Mouse (Mus musculus) CH12.LX (cell line): ENCODE measurements around the gene Ints5. TPM values are rescaled to one million over a fixed set of nuclear protein-coding genes. Genes with fewer than 3 reads are reported as not detected.

Experiments used
- DNase-seq: peaks from one replicate; pipeline ENCODE4 v3.0.0-alpha.2; 2013; ENCODE audit errors: extremely low read depth
- H3K27ac ChIP-seq: 2 replicates; pipeline ENCODE4 v1.5.1; 2012; ENCODE audit warnings: low read depth, mild to moderate bottlenecking, control low read depth, moderate library complexity; ENCODE audit not compliant: insufficient read depth
- H3K27me3 ChIP-seq: replicated peaks from 2 replicates; pipeline ENCODE3; 2012; ENCODE audit warnings: inconsistent platforms
- H3K36me3 ChIP-seq, 2 experiments: replicated peaks in 1 of 2; 2 replicates each; pipeline versions ENCODE3 to v1.6.1; 2012; ENCODE audit warnings: inconsistent platforms in 1 of 2, low read length in 1 of 2, mild to moderate bottlenecking in 1 of 2, mixed read lengths in 1 of 2, moderate library complexity in 1 of 2; ENCODE audit not compliant: control insufficient read depth in 1 of 2, insufficient read depth in 1 of 2
- H3K4me1 ChIP-seq, 2 experiments: 2 replicates each; pipeline ENCODE4 v1.6.1; 2012; ENCODE audit warnings: inconsistent platforms in 1 of 2, moderate library complexity in 1 of 2; ENCODE audit not compliant: insufficient read depth in 2 of 2, control insufficient read depth in 1 of 2
- H3K4me2 ChIP-seq: 2 replicates; pipeline ENCODE4 v1.6.1; 2012; ENCODE audit warnings: low read depth, mild to moderate bottlenecking, control low read depth; ENCODE audit not compliant: poor library complexity, insufficient read depth, severe bottlenecking
- H3K4me3 ChIP-seq, 3 experiments: fragments of 150-350 bp in 1 of 3; sonication (generic) in 1 of 3; replicated peaks in 1 of 3; 2 replicates each; pipeline versions ENCODE3 to v1.5.1; 2011 to 2012; ENCODE audit warnings: low read depth in 2 of 3, low read length in 2 of 3, mild to moderate bottlenecking in 2 of 3, moderate library complexity in 2 of 3, control low read depth in 1 of 3, improper control_type of control experiment in 1 of 3, inconsistent platforms in 1 of 3, mixed read lengths in 1 of 3; ENCODE audit not compliant: poor library complexity in 1 of 3
- H3K79me2 ChIP-seq: replicated peaks from 2 replicates; pipeline ENCODE4 v1.6.1; 2012; ENCODE audit warnings: mild to moderate bottlenecking, moderate library complexity; ENCODE audit not compliant: control insufficient read depth, poor library complexity, insufficient read depth, severe bottlenecking; ENCODE audit errors: extremely low read depth
- H3K9ac ChIP-seq: 2 replicates; pipeline ENCODE4 v1.6.1; 2012; ENCODE audit warnings: low read depth, mild to moderate bottlenecking, control low read depth, moderate library complexity; ENCODE audit not compliant: insufficient read depth
- H3K9me3 ChIP-seq: replicated peaks from 2 replicates; pipeline ENCODE3; 2012; ENCODE audit warnings: low read length, inconsistent platforms, mixed read lengths
- BHLHE40 ChIP-seq: IDR thresholded peaks from 2 replicates; pipeline ENCODE4 v1.6.1; 2011; ENCODE audit warnings: mild to moderate bottlenecking, low read depth, low read length, improper control_type of control experiment
- CHD1 ChIP-seq: IDR thresholded peaks from 2 replicates; pipeline ENCODE4 v1.6.1; 2012; ENCODE audit warnings: low read depth, low read length, improper control_type of control experiment, inconsistent platforms
- CHD2 ChIP-seq: IDR thresholded peaks from 2 replicates; pipeline ENCODE4 v1.6.1; 2011; ENCODE audit warnings: low read length, improper control_type of control experiment
- E2F4 ChIP-seq: IDR thresholded peaks from 2 replicates; pipeline ENCODE4 v1.6.1; 2011; ENCODE audit warnings: low read depth, low read length, improper control_type of control experiment; ENCODE audit not compliant: insufficient replicate concordance
- ELF1 ChIP-seq: IDR thresholded peaks from 2 replicates; pipeline ENCODE4 v1.6.1; 2014; ENCODE audit warnings: low read depth, mild to moderate bottlenecking, inconsistent platforms, low read length, improper control_type of control experiment
- HCFC1 ChIP-seq: IDR thresholded peaks from 2 replicates; pipeline ENCODE4 v1.6.1; 2012; ENCODE audit warnings: low read depth, mild to moderate bottlenecking, inconsistent platforms, low read length, improper control_type of control experiment
- MXI1 ChIP-seq: IDR thresholded peaks from 2 replicates; pipeline ENCODE4 v1.6.1; 2011; ENCODE audit warnings: mild to moderate bottlenecking, low read depth, low read length, improper control_type of control experiment
- PAX5 ChIP-seq: IDR thresholded peaks from 2 replicates; pipeline ENCODE4 v1.6.1; 2012; ENCODE audit warnings: low read length, inconsistent platforms, mixed read lengths
- RAD21 ChIP-seq: IDR thresholded peaks from 2 replicates; pipeline ENCODE4 v1.6.1; 2011; ENCODE audit warnings: low read depth, mild to moderate bottlenecking, low read length, improper control_type of control experiment, moderate library complexity
- SIN3A ChIP-seq: IDR thresholded peaks from 2 replicates; pipeline ENCODE4 v1.6.1; 2012; ENCODE audit warnings: low read length, improper control_type of control experiment, inconsistent platforms
- TBP ChIP-seq: conservative IDR thresholded peaks from 2 replicates; pipeline ENCODE4 v1.6.1; 2011; ENCODE audit warnings: low read depth, low read length, improper control_type of control experiment
- TCF12 ChIP-seq: IDR thresholded peaks from 2 replicates; pipeline ENCODE4 v1.6.1; 2014; ENCODE audit warnings: low read depth, mild to moderate bottlenecking, inconsistent platforms, low read length, improper control_type of control experiment
- USF2 ChIP-seq: conservative IDR thresholded peaks from 2 replicates; pipeline ENCODE4 v1.6.1; 2011; ENCODE audit warnings: low read depth, low read length, improper control_type of control experiment
- ZC3H11A ChIP-seq: IDR thresholded peaks from 2 replicates; pipeline ENCODE4 v1.6.1; 2012; ENCODE audit warnings: low read depth, mild to moderate bottlenecking, inconsistent platforms, low read length, improper control_type of control experiment
- ZMIZ1 ChIP-seq: IDR thresholded peaks from 2 replicates; pipeline ENCODE4 v1.6.1; 2012; ENCODE audit warnings: low read depth, mild to moderate bottlenecking, inconsistent platforms, low read length, improper control_type of control experiment
- dilution Hi-C: fragments of 300-500 bp; cut with MboI; formaldehyde crosslinking; loops from 2 replicates; pipeline ENCODE4 v1.14.3; 2020; ENCODE audit warnings: low sequenced_read_pairs; ENCODE audit not compliant: extremely low pct_unique_long_range_greater_than_20kb, extremely low pct_ligation_motif_present
- in situ Hi-C: fragments of 300-500 bp; cut with MboI; formaldehyde crosslinking; loops from 3 replicates; pipeline ENCODE4 v1.14.3; 2019; ENCODE audit warnings: low sequenced_read_pairs, low pct_ligation_motif_present, low pct_unique_long_range_greater_than_20kb, mixed read lengths
- polyA plus RNA-seq: library from polyadenylated mRNA; unstranded; fragments of >175 nt; gene quantifications from 2 replicates; pipeline ENCODE4 v1.2.1, GENCODE M21; 2012; ENCODE audit warnings: low read depth; ENCODE audit not compliant: insufficient read length
- total RNA-seq, 2 experiments: library from RNA; depleted of rRNA; stranded (reverse); fragments of 300-350 nt in 1 of 2; fragments of >200 nt in 1 of 2; gene quantifications; 2 replicates each; pipeline ENCODE4 v1.2.3; 2012 to 2014

The Ints5 gene
- total and polyA plus RNA-seq, 3 experiments, result 17.2 to 38.9 (median 38.0) TPM

DNA sequence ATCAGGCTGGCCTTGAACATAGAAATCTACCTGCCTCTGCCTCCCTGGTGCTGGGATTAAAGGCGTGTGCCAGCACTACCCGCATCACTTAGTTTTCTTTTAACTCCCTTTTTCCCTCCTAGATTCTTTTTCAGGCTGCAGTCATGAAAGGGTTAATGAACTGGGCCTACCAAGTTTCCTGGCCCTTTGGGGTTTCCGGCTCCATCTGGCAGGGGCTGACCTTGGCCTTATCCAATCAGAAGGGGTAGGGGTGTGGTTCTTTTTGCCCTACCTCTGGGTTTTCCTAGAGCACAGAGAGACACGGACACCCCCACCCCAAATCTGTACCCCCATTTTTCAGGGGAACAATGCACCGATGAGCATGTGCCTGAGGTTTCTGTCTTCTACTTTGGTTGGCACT is 51.9 kb downstream of the Ints5 start:
- no peak overlapping the region for H3K27ac ChIP-seq
- H3K4me2 ChIP-seq, result peak overlapping the region; percentile 41; the same call in 1 of the 2 replicates
- H3K4me1 ChIP-seq, result peaks cover 16 to 38% of the 10 kb centered on the region in 2 experiments
- no peak overlapping the region for H3K4me3 ChIP-seq
- TF ChIP-seq CHD1, result 0 out of 2 replicates have a peak, but pooled peaks have one; percentile 50
- TF ChIP-seq SIN3A, result peak; percentile 61; the same call in 1 of the 2 replicates
- peak; percentile 47; the same call in 1 of the 2 replicates for TF ChIP-seq HCFC1
- peak; percentile 37 for TF ChIP-seq MXI1
- TF ChIP-seq ELF1, result peak; percentile 41
- TF ChIP-seq ZC3H11A, result no peak
- no peak for TF ChIP-seq E2F4
- no peak for TF ChIP-seq USF2
- H3K9me3 ChIP-seq, result no peaks in the 10 kb centered on the region
- peaks cover 61 to 75% of the 10 kb centered on the region in 2 experiments for H3K36me3 ChIP-seq
- peak; percentile 65 for DNase-seq
- no peaks in the 10 kb centered on the region for H3K27me3 ChIP-seq
- H3K9ac ChIP-seq, result peak overlapping the region; percentile 21; the same call in 1 of the 2 replicates
- H3K79me2 ChIP-seq, result peaks cover 42% of the 10 kb centered on the region
- dilution Hi-C loops, result no loop called here
- in situ Hi-C loops, result no loop called here

DNA sequence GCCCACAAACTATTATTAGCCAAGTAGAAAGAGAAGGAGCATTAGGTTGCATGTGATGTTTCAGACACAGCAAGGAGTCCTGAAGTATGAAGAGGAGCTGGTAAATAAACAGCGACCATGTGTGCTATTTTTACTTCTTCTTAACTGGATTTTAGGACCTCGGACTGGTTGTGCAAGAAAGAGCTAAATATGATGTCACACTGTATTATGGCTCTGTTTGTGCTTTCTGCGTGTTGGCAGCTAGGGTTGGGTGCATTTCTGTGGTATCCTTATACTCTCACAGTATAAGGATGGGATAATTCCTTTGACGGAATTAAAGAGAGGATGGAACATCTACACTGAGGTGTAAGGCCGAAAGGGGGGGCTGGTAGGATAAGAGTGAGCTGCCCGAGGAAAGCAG is 52.4 kb downstream of the Ints5 start:
- Histone ChIP-seq H3K9me3 (no peaks in the 10 kb centered on the region), H3K4me3 (no peak overlapping the region), H3K27ac (no peak overlapping the region)

DNA sequence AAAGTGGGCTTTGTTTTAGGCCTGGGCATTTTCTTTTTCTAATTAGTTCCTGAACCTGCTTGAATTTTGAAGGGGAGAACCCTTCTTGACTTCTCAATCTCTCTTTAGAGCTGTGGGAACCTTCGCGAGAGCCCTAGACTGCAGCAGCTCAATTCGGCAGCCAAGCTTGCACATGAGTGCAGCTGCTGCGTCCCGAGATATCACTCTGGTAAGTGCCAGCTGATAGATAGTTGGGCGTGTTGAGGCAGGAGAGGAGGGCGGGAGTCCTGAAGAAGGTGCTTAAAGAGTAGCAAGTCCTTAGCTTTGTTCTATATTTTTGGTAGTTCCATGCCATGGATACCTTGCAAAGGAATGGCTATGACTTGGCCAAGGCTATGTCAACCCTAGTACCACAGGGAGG is 54.1 kb downstream of the Ints5 start:
- no peak overlapping the region for H3K4me2 ChIP-seq
- TF ChIP-seq CHD2, result no peak
- TF ChIP-seq HCFC1, result no peak
- TF ChIP-seq ZC3H11A, result no peak
- TF ChIP-seq PAX5, result no peak
- no peak for TF ChIP-seq ZMIZ1
- TF ChIP-seq, all 38 proteins: peak for 0
- Histone ChIP-seq H3K4me1 (peaks cover 5 to 24% of the 10 kb centered on the region in 2 experiments; a peak in 3 of 4 replicates), H3K27ac (no peak overlapping the region), H3K79me2 (peaks cover 42% of the 10 kb centered on the region), H3K27me3 (no peaks in the 10 kb centered on the region), H3K4me3 (no peak overlapping the region), H3K9me3 (no peaks in the 10 kb centered on the region), H3K9ac (no peak overlapping the region), H3K36me3 (peaks cover 70 to 80% of the 10 kb centered on the region in 2 experiments)
- in situ Hi-C loops (no loop called here), dilution Hi-C loops (no loop called here)
- DNase-seq, result no peak

More for the DNA sequence above, 52.4 kb downstream of the Ints5 start:
- Histone ChIP-seq H3K36me3 (peaks cover 61 to 74% of the 10 kb centered on the region in 2 experiments), H3K9ac (peak overlapping the region; percentile 21; the same call in 1 of the 2 replicates), H3K79me2 (peaks cover 42% of the 10 kb centered on the region), H3K27me3 (no peaks in the 10 kb centered on the region), H3K4me1 (peaks cover 14 to 35% of the 10 kb centered on the region in 2 experiments), H3K4me2 (no peak overlapping the region)
- DNase-seq, result no peak
- TF ChIP-seq TBP, result no peak
- no peak for TF ChIP-seq ZC3H11A
- TF ChIP-seq CHD2, result no peak
- TF ChIP-seq MXI1, result no peak
- TF ChIP-seq BHLHE40, result no peak
- TF ChIP-seq TCF12, result no peak
- no peak for TF ChIP-seq RAD21
- in situ Hi-C loops, result no loop called here
- dilution Hi-C loops, result no loop called here
